Mouse (Mus musculus): ENCODE data around the gene Apoc1.

Gene Apoc1

DNA sequence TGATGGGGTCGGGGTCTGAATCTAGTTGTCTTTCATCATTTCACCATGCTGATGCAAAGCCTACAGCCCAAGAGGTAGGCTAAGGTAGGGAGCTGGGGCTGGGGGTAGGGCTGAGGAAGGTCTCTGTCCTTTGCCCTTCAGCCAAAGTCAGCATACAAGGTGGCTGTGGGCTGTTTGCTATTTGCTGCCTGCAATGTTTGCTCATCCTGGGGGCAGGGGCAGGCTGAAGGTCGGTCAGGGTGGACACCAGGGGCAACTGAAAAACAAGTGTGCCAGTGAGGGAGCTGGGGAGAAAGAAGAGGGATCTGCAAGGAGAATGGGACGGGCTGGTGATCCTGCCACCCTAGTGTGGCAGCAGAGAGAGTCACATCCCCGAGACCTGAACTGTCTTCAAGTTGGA, 7.1 kb downstream of the Apoc1 start:
- no peak for DNase-seq (ENCODE audit: low spot score)

GRCm38 (mm10) chr7:19683771-19684201, 8.7 kb downstream of the Apoc1 start:
- no peak for DNase-seq (ENCODE audit: low spot score)

DNA sequence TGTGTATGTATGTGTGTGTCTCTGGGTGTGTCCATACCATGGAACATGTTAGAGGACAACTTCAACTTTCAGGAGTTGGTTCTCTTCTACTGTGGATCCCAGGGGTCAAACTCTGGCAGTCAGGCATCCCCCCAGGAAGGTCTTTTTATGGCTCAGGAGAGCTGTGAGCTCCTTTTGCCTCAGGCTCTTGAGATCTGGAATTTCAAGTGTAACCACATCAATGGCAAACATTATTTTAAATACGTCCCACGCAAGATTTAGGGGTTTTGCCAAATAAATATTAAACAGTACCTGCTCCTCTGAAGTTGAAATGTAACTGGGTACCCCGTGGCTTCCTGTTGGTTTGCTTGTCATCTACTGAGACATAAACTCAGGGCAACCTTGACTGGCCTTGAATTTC, 9.5 kb downstream of the Apoc1 start:
- DNase-seq (ENCODE audit: low spot score): no peak

GRCm38 (mm10) chr7:19681202-19681694, 11.2 kb downstream of the Apoc1 start, which contains the start of the genes Gm44805 and Apoc4:
TSS of gene Gm44805 (minus strand) at chr7:19681423.
TSS of gene Apoc4 (minus strand) at chr7:19681479.
- no peak for DNase-seq (ENCODE audit: low spot score)

DNA sequence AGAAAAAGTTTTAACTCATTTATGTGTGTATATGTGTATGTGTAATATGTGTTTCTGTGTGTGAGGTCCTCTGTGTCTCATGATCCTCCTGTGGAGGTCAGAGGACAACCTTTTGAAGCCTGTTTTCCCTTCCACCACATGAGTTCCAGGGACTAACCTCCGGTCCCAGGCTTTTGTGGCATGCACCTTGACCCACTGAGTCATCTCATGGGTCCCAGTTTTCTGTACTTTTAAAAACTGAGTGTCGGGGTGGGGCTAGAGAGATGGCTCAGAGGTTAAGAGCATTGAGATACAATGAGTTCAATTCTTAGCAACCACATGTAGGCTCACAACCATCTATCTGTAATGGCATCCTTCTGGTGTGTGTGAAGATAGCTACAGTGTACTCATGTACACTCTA, 11.8 kb downstream of the Apoc1 start:
- no peak for DNase-seq (ENCODE audit: low spot score)

GRCm38 (mm10) chr7:19678901-19679300, 13.6 kb downstream of the Apoc1 start:
- DNase-seq (ENCODE audit: low spot score): no peak

- no peak for DNase-seq (ENCODE audit: low spot score)
These were observed 14.6 kb downstream of the Apoc1 start, which contains the start of gene Apoc2 for GRCm38 (mm10) chr7:19677872-19678271. TSS of gene Apoc2 (minus strand) at chr7:19677941.

GRCm38 (mm10) chr7:19676662-19677061, 15.8 kb downstream of the Apoc1 start:
- no peak for DNase-seq (ENCODE audit: low spot score)

DNA sequence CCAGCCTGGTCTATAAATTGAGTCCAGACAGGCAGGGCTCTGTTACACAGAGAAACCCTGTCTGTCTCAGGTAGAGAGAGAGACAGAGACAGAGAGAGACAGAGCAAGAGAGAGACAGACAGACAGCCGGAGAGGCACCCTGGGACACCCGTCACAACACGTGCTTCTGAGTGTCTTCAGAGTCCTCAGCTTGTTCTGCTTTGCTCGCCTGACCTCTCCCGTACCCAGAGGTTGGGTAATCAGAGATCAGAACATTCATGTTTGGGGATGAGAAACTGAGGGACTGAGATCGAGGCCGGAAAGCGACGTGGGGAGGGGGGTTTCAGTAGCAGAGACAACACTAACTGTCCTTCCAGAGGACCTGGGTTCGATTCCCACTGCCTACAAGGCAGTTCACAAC, 16.6 kb downstream of the Apoc1 start:
- DNase-seq (ENCODE audit: low spot score): no peak

DNA sequence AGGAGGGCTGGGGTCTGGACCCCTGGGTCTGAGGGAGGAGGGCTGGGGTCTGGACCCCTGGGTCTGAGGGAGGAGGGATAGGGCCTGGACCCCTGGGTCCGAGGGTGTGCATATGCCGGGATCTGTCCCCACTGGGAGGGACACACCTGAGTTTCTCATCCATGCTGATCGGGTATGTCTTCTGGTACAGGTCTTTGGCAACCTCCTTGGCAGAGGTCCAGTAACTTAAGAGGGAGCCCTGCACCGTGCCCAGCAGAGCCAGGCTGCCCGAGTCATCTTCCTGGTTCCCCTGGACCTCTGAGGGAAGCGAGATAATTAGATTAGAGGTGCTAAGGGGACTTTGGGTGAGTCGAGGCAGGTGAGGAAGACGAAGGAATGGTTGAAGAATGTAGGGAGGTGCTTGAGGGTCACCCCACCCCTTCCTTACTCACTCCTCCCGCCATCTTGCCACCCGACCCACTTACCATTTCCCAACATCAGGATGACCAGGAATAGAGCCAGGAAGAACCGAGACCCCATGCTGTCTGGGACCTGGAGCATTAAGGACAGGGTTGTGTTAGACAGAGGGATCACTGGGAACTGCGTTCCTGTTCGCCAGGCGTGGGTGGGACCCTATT, 19.3 kb downstream of the Apoc1 start:
- no peak for DNase-seq (ENCODE audit: low spot score)

DNA sequence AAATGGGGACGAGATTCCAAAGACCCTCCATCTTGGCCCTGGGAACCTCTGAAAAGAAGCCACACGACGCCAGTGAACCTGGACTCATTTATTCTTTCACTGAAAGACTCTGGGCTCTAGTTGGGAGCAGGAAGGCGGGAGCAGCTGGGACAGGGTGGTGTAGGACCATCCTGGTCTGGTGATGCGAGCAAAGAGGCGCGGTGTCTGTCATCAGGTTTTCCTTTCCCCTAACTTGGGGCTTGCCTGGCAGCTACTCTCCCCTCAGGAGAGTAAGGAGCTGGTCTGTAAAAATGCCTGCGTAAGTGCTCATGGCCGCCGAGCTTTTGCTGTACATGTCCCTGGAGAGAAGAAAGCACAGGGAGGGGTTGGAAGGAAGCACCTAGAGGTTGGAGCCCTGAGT, 20.9 kb downstream of the Apoc1 start:
- no peak for DNase-seq (ENCODE audit: low spot score)

- peak; percentile 95 for DNase-seq (ENCODE audit: low spot score)
These were observed 23.3 kb downstream of the Apoc1 start for GRCm38 (mm10) chr7:19668947-19669721.

DNA sequence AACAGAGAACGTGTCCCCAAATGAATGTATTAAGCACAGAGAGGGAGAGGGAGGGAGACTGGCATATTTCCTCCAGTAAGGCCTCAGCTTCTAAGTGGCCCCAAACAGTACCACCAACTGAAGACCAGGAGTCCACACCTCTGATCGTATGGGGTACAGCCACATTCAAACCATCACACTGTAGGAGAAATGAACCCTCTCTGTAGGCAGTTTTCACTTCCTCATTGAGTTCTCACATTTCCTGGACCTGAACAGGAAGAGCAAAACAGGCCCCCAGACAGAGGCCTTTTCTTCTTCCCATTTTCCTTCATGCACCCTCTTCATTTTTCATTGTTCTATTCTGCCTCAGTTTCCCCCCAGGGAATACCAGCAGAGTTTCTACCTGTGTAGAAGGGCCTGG, 25.0 kb downstream of the Apoc1 start:
- no peak for DNase-seq (ENCODE audit: low spot score)

GRCm38 (mm10) chr7:19666750-19667149, 25.7 kb downstream of the Apoc1 start:
- DNase-seq (ENCODE audit: low spot score): no peak

- DNase-seq (ENCODE audit: low spot score): peak; percentile 97
These were observed 27.3 kb downstream of the Apoc1 start, which contains the start of gene Clptm1 for GRCm38 (mm10) chr7:19664955-19665841. TSS of gene Clptm1 (minus strand) at chr7:19665033.

- no peak for DNase-seq (ENCODE audit: low spot score)
These were observed 28.0 kb downstream of the Apoc1 start for GRCm38 (mm10) chr7:19664455-19664954.

DNA sequence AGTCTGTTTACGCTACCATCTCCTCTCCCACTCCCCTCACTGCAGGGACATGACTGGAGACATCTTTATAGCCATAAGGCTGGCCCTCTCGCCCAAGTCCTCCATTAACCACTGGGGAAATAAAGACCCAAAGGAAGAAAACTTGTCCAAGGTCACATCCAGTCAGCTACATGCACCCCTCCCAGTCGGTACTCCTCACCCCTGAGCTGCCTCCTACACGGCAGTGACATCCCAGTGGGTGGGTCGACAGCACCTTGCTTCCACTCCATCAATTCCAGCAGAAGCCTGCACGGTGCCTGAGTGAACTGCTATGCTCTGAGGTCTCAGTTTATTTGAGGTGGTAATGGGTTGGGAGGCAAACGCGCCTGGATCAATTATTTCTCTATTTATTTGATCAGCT, 28.5 kb downstream of the Apoc1 start:
- DNase-seq (ENCODE audit: low spot score): no peak

- no peak for DNase-seq (ENCODE audit: low spot score)
These were observed 39.8 kb downstream of the Apoc1 start for GRCm38 (mm10) chr7:19652614-19653013.

DNA sequence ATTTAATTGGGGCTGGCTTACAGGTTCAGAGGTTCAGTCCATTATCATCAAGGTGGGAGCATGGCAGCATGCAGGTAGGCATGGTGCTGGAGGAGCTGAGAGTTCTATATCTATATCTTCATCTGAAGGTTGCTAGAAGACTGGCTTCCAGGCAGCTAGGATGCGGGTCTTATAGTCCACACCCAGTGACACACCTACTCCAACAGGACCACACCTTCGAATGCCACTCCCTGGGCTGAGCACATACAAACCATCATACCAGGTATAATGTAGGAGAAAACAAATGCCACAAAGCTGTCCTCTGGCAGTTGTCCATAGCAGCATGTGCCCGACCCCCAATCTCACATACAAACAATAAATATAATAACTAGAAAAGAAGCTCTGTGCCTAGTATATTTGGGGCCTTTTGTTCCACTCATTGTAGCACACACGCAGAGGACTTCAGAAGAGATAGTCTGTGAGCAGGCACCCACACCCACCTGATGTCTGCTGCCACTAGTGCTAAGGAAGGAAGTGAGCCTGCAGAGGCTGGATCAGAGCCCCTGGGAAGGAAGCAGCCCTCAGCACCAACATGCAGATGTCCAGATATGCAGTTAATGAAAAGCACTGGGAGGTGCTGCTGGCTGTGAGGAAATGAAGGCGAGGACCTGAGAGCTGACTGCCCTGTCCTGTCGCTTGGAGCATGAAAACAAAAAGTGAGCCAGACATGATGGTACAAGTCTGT, 41.2 kb downstream of the Apoc1 start:
- no peak for DNase-seq (ENCODE audit: low spot score)

- no peak for DNase-seq (ENCODE audit: low spot score)
These were observed 51.2 kb downstream of the Apoc1 start for GRCm38 (mm10) chr7:19641223-19641622.
